In genomic region chr6:128237102-128237763, GRCm38 (mm10) we compare ENCODE assay signal across 9 mouse cellular contexts.
DNase-seq lines count a peak whose midpoint lies in the region; ATAC-seq and TF ChIP-seq lines count a peak whose summit lies in the region.
"Had no signal": no experiment of that assay in that cellular context is flagged by ENCODE, and none has a peak within 500 bp of the region (broad histone marks: within the 10 kb centered on the region; RNA-seq: fewer than 3 reads in every experiment).

No protein-coding gene starts in this region.

- no peaks in the 10 kb centered on the region for H3K36me3 ChIP-seq in hindbrain, postnatal 0 days (ENCODE audit: insufficient read depth, low read length)
- no peaks in the 10 kb centered on the region for H3K36me3 ChIP-seq in hindbrain, embryonic 13.5 days
- H3K36me3 ChIP-seq in stomach, postnatal 0 days (ENCODE audit: control insufficient read depth, insufficient read depth, low read length) = no peaks in the 10 kb centered on the region
- H3K36me3 ChIP-seq: heart, embryonic 12.5 days had no signal

- no peaks in the 10 kb centered on the region for H3K9me3 ChIP-seq in hindbrain, postnatal 0 days (ENCODE audit: low read length)
- no peaks in the 10 kb centered on the region for H3K9me3 ChIP-seq in hindbrain, embryonic 13.5 days
- H3K9me3 ChIP-seq in stomach, postnatal 0 days (ENCODE audit: control insufficient read depth, low read length) = no peaks in the 10 kb centered on the region
- H3K9me3 ChIP-seq: heart, embryonic 12.5 days had no signal

- no peak overlapping the region for H3K27ac ChIP-seq in hindbrain, postnatal 0 days
- no peak overlapping the region for H3K27ac ChIP-seq in hindbrain, embryonic 13.5 days
- no peak overlapping the region for H3K27ac ChIP-seq in stomach, postnatal 0 days (replicated peaks)

- TF ChIP-seq CTCF in hindbrain, postnatal 0 days (IDR thresholded peaks at IDR 0.05; ENCODE audit: low read depth) = peak; percentile 8; the same call in 1 of the 2 replicates
- peak; percentile 33 for TF ChIP-seq CTCF in stomach, postnatal 0 days (IDR thresholded peaks at IDR 0.05; ENCODE audit: low read depth)

- no peak for TF ChIP-seq EP300 in stomach, postnatal 0 days (optimal IDR thresholded peaks at IDR 0.05)

- 54% methylated on average over 2 of the region's 2 CpGs for WGBS in hindbrain, postnatal 0 days
- 75% methylated on average over 2 of the region's 2 CpGs for WGBS in hindbrain, embryonic 13.5 days
- WGBS in stomach, postnatal 0 days = 65% methylated on average over 2 of the region's 2 CpGs

- no peaks in the 10 kb centered on the region for H3K4me1 ChIP-seq in hindbrain, postnatal 0 days (ENCODE audit: insufficient read depth, low read length)
- H3K4me1 ChIP-seq in hindbrain, embryonic 13.5 days (replicated peaks) = no peaks in the 10 kb centered on the region
- no peaks in the 10 kb centered on the region for H3K4me1 ChIP-seq in stomach, postnatal 0 days (replicated peaks; ENCODE audit: control insufficient read depth, insufficient read depth)

- no peak overlapping the region for H3K4me3 ChIP-seq in hindbrain, postnatal 0 days (ENCODE audit: low read length)
- H3K4me3 ChIP-seq in hindbrain, embryonic 13.5 days = no peak overlapping the region
- H3K4me3 ChIP-seq in stomach, postnatal 0 days (ENCODE audit: low read depth, low read length) = no peak overlapping the region
- H3K4me3 ChIP-seq: heart, embryonic 12.5 days had no signal

- no peak overlapping the region for H3K9ac ChIP-seq in hindbrain, postnatal 0 days (replicated peaks; ENCODE audit: low read length)
- H3K9ac ChIP-seq in hindbrain, embryonic 13.5 days = no peak overlapping the region
- no peak overlapping the region for H3K9ac ChIP-seq in stomach, postnatal 0 days (ENCODE audit: low read length)
- H3K9ac ChIP-seq: heart, embryonic 12.5 days had no signal

- ATAC-seq in hindbrain, postnatal 0 days = 0 out of 2 replicates have a peak, but pooled peaks have one; percentile 46
- ATAC-seq in hindbrain, embryonic 13.5 days (ENCODE audit: low FRiP score) = no peak
- no peak for ATAC-seq in stomach, postnatal 0 days (ENCODE audit: low FRiP score, low TSS enrichment)

- H3K27me3 ChIP-seq in hindbrain, postnatal 0 days (ENCODE audit: insufficient read depth, low read length) = no peaks in the 10 kb centered on the region
- H3K27me3 ChIP-seq in hindbrain, embryonic 13.5 days = no peaks in the 10 kb centered on the region
- no peaks in the 10 kb centered on the region for H3K27me3 ChIP-seq in stomach, postnatal 0 days (ENCODE audit: control insufficient read depth, insufficient read depth, low read length)
- H3K27me3 ChIP-seq: heart, embryonic 12.5 days had no signal

- no peak overlapping the region for H3K4me2 ChIP-seq in hindbrain, postnatal 0 days (ENCODE audit: low read depth, low read length)
- no peak overlapping the region for H3K4me2 ChIP-seq in hindbrain, embryonic 13.5 days
- no peak overlapping the region for H3K4me2 ChIP-seq in stomach, postnatal 0 days (replicated peaks; ENCODE audit: low read depth)
- H3K4me2 ChIP-seq: heart, embryonic 12.5 days had no signal

- DNase-seq in hindbrain, postnatal 0 days (ENCODE audit: low spot score) = peak; percentile 77
- peak; percentile 75 for DNase-seq in testis, postnatal 10 days (ENCODE audit: low spot score)
- DNase-seq in testis, postnatal 14 days (ENCODE audit: low spot score) = no peak
- peak; percentile 79 to 84 for DNase-seq in cerebellum, postnatal 14 days
- no peak for DNase-seq in stomach, postnatal 0 days (ENCODE audit: low spot score)
- DNase-seq in embryo, embryonic 10.5 days (ENCODE audit: low spot score) = no peak
- no peak for DNase-seq in spleen, adult 18-20 months

Comparison
In these comparisons a context has a peak if more than half of its experiments do, and no peak if none do; other contexts are left out.
1. DNase-seq: peak in hindbrain, postnatal 0 days (single experiment), testis, postnatal 10 days (single experiment) and cerebellum, postnatal 14 days (2 of 2); none in testis, postnatal 14 days (single experiment), stomach, postnatal 0 days (single experiment), embryo, embryonic 10.5 days (single experiment) and spleen, adult 18-20 months (0 of 2).